Mouse (Mus musculus): ENCODE results near the gene D430041D05Rik. TPM values are rescaled to one million over a fixed set of nuclear protein-coding genes. Genes with fewer than 3 reads are reported as not detected.

Gene D430041D05Rik
- polyA plus RNA-seq, 1 experiment: 0.03 TPM

GRCm38 (mm10) chr2:104178251-104178650 is 232.6 kb downstream of the D430041D05Rik start:
- no peak for TF ChIP-seq FLI1 (IDR thresholded peaks at IDR 0.05; ENCODE audit: low read length)
- Histone ChIP-seq H3K4me1 (peaks cover 34% of the 10 kb centered on the region), H3K4me3 (replicated peaks) (peak overlapping the region; percentile 62), H3K36me3 (replicated peaks; ENCODE audit: low read length) (no peaks in the 10 kb centered on the region), H3K27me3 (replicated peaks) (peaks cover 12% of the 10 kb centered on the region), H3K9me3 (peaks cover 8% of the 10 kb centered on the region)

GRCm38 (mm10) chr2:104176979-104177704 is 233.7 kb downstream of the D430041D05Rik start:
- Histone ChIP-seq H3K4me3 (replicated peaks) (peak overlapping the region; percentile 33), H3K4me1 (peaks cover 42% of the 10 kb centered on the region), H3K36me3 (replicated peaks; ENCODE audit: low read length) (no peaks in the 10 kb centered on the region), H3K27me3 (replicated peaks) (peaks cover 12% of the 10 kb centered on the region), H3K9me3 (peaks cover 8% of the 10 kb centered on the region)
- TF ChIP-seq GATA1 (IDR thresholded peaks at IDR 0.05; ENCODE audit: borderline replicate concordance, low read length): no peak
- TF ChIP-seq FLI1 (IDR thresholded peaks at IDR 0.05; ENCODE audit: low read length): no peak

- Histone ChIP-seq H3K27me3 (replicated peaks) (peaks cover 17% of the 10 kb centered on the region), H3K36me3 (replicated peaks; ENCODE audit: low read length) (no peaks in the 10 kb centered on the region), H3K4me3 (replicated peaks) (no peak overlapping the region), H3K9me3 (peaks cover 8% of the 10 kb centered on the region), H3K4me1 (peaks cover 45% of the 10 kb centered on the region)
- no peak for TF ChIP-seq FLI1 (IDR thresholded peaks at IDR 0.05; ENCODE audit: low read length)
Observed at GRCm38 (mm10) chr2:104176166-104176978, 234.4 kb downstream of the D430041D05Rik start.

- TF ChIP-seq GATA1 (IDR thresholded peaks at IDR 0.05; ENCODE audit: borderline replicate concordance, low read length) (no peak), FLI1 (IDR thresholded peaks at IDR 0.05; ENCODE audit: low read length) (no peak)
- H3K27me3 ChIP-seq (replicated peaks): peaks cover 24% of the 10 kb centered on the region
- H3K36me3 ChIP-seq (replicated peaks; ENCODE audit: low read length): no peaks in the 10 kb centered on the region
- peaks cover 45% of the 10 kb centered on the region for H3K4me1 ChIP-seq
- H3K4me3 ChIP-seq (replicated peaks): no peak overlapping the region
- H3K9me3 ChIP-seq: peaks cover 8% of the 10 kb centered on the region
Observed at GRCm38 (mm10) chr2:104175476-104176165, 235.2 kb downstream of the D430041D05Rik start.

- H3K4me3 ChIP-seq (replicated peaks): no peak overlapping the region
- H3K27me3 ChIP-seq (replicated peaks): peaks cover 27% of the 10 kb centered on the region
- no peak for TF ChIP-seq GATA1 (IDR thresholded peaks at IDR 0.05; ENCODE audit: borderline replicate concordance, low read length)
- no peaks in the 10 kb centered on the region for H3K36me3 ChIP-seq (replicated peaks; ENCODE audit: low read length)
- H3K4me1 ChIP-seq: peaks cover 32% of the 10 kb centered on the region
- H3K9me3 ChIP-seq: peaks cover 1% of the 10 kb centered on the region; the same call in 1 of the 2 replicates
Observed at GRCm38 (mm10) chr2:104173431-104173830, 237.4 kb downstream of the D430041D05Rik start.

GRCm38 (mm10) chr2:104172695-104173348 is 238.0 kb downstream of the D430041D05Rik start:
- Histone ChIP-seq H3K9me3 (no peaks in the 10 kb centered on the region), H3K36me3 (replicated peaks; ENCODE audit: low read length) (no peaks in the 10 kb centered on the region), H3K4me1 (peaks cover 26% of the 10 kb centered on the region), H3K4me3 (replicated peaks) (peak overlapping the region; percentile 69), H3K27me3 (replicated peaks) (peaks cover 31% of the 10 kb centered on the region)
- no peak for TF ChIP-seq FLI1 (IDR thresholded peaks at IDR 0.05; ENCODE audit: low read length)
- no peak for TF ChIP-seq GATA1 (IDR thresholded peaks at IDR 0.05; ENCODE audit: borderline replicate concordance, low read length)

GRCm38 (mm10) chr2:104168186-104168896 is 242.5 kb downstream of the D430041D05Rik start:
- no peak for TF ChIP-seq FLI1 (IDR thresholded peaks at IDR 0.05; ENCODE audit: low read length)
- Histone ChIP-seq H3K36me3 (replicated peaks; ENCODE audit: low read length) (no peaks in the 10 kb centered on the region), H3K9me3 (no peaks in the 10 kb centered on the region), H3K27me3 (replicated peaks) (peaks cover 32% of the 10 kb centered on the region), H3K4me1 (peaks cover 11% of the 10 kb centered on the region), H3K4me3 (replicated peaks) (no peak overlapping the region)

GRCm38 (mm10) chr2:104167765-104168164 is 243.0 kb downstream of the D430041D05Rik start:
- H3K4me1 ChIP-seq: peaks cover 7% of the 10 kb centered on the region
- no peak for TF ChIP-seq FLI1 (IDR thresholded peaks at IDR 0.05; ENCODE audit: low read length)
- TF ChIP-seq GATA1 (IDR thresholded peaks at IDR 0.05; ENCODE audit: borderline replicate concordance, low read length): no peak

GRCm38 (mm10) chr2:104165631-104166030 is 245.2 kb downstream of the D430041D05Rik start:
- H3K4me1 ChIP-seq: no peaks in the 10 kb centered on the region
- H3K4me3 ChIP-seq (replicated peaks): no peak overlapping the region
- no peaks in the 10 kb centered on the region for H3K9me3 ChIP-seq
- H3K27me3 ChIP-seq (replicated peaks): peaks cover 32% of the 10 kb centered on the region
- H3K36me3 ChIP-seq (replicated peaks; ENCODE audit: low read length): no peaks in the 10 kb centered on the region
- TF ChIP-seq FLI1 (IDR thresholded peaks at IDR 0.05; ENCODE audit: low read length): no peak
- TF ChIP-seq GATA1 (IDR thresholded peaks at IDR 0.05; ENCODE audit: borderline replicate concordance, low read length): no peak

More at GRCm38 (mm10) chr2:104167765-104168164, 243.0 kb downstream of the D430041D05Rik start:
- peaks cover 37% of the 10 kb centered on the region for H3K27me3 ChIP-seq (replicated peaks)
- H3K36me3 ChIP-seq (replicated peaks; ENCODE audit: low read length): no peaks in the 10 kb centered on the region
- H3K4me3 ChIP-seq (replicated peaks): no peak overlapping the region
- no peaks in the 10 kb centered on the region for H3K9me3 ChIP-seq
